Mouse (Mus musculus): ENCODE results near the gene Rbsn. TPM values are rescaled to one million over a fixed set of nuclear protein-coding genes. Genes with fewer than 3 reads are reported as not detected.

Gene Rbsn
- polyA plus RNA-seq, 1 experiment from 2014 or later, result 17.0 TPM

DNA sequence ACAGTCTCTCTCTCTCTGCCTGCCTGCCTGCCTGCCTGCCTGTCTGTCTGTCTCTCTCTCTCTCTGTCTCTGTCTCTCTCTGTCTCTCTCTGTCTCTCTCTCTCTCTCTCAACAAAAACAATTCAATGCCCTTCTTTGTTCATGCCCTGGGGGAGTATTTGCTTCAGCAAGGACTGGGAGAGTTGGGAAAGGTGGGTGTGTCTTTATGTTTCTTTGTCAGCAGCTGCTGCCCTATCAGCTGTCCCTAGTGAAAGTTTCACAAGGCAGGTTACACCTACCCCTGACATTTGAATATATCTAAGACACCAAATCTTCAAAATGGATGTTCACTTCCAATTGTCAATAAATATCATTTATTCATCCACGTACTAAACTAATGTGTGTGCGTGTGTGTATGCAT is 14.9 kb upstream of the Rbsn start:
- Histone ChIP-seq H3K4me1 (replicated peaks; ENCODE audit: control insufficient read depth, insufficient read depth) (no peaks in the 10 kb centered on the region), H3K27ac (replicated peaks) (no peak overlapping the region), H3K36me3 (ENCODE audit: control insufficient read depth, insufficient read depth, low read length) (no peaks in the 10 kb centered on the region), H3K4me2 (replicated peaks; ENCODE audit: low read depth) (no peak overlapping the region), H3K9me3 (ENCODE audit: control insufficient read depth, low read length) (no peaks in the 10 kb centered on the region), H3K9ac (ENCODE audit: low read length) (no peak overlapping the region), H3K4me3 (ENCODE audit: low read depth, low read length) (no peak overlapping the region), H3K27me3 (ENCODE audit: control insufficient read depth, insufficient read depth, low read length) (no peaks in the 10 kb centered on the region)
- TF ChIP-seq EP300 (optimal IDR thresholded peaks at IDR 0.05) (no peak), CTCF (IDR thresholded peaks at IDR 0.05; ENCODE audit: low read depth) (no peak)
- WGBS, result 79% methylated on average over 2 of the region's 2 CpGs
- no peak for DNase-seq (ENCODE audit: low spot score)
- ATAC-seq (ENCODE audit: low FRiP score, low TSS enrichment), result no peak

- Histone ChIP-seq H3K9me3 (ENCODE audit: control insufficient read depth, low read length) (no peaks in the 10 kb centered on the region), H3K9ac (ENCODE audit: low read length) (no peak overlapping the region), H3K4me1 (replicated peaks; ENCODE audit: control insufficient read depth, insufficient read depth) (no peaks in the 10 kb centered on the region), H3K27me3 (ENCODE audit: control insufficient read depth, insufficient read depth, low read length) (no peaks in the 10 kb centered on the region), H3K36me3 (ENCODE audit: control insufficient read depth, insufficient read depth, low read length) (no peaks in the 10 kb centered on the region), H3K27ac (replicated peaks) (no peak overlapping the region), H3K4me2 (replicated peaks; ENCODE audit: low read depth) (no peak overlapping the region), H3K4me3 (ENCODE audit: low read depth, low read length) (no peak overlapping the region)
- TF ChIP-seq EP300 (optimal IDR thresholded peaks at IDR 0.05) (no peak), CTCF (IDR thresholded peaks at IDR 0.05; ENCODE audit: low read depth) (no peak)
- DNase-seq (ENCODE audit: low spot score) (no peak), ATAC-seq (ENCODE audit: low FRiP score, low TSS enrichment) (no peak)
These were observed 14.4 kb upstream of the Rbsn start for GRCm38 (mm10) chr6:92229103-92229502.

GRCm38 (mm10) chr6:92224981-92225380 is 10.3 kb upstream of the Rbsn start:
- WGBS, result 88% methylated on average over 1 of the region's 1 CpGs

DNA sequence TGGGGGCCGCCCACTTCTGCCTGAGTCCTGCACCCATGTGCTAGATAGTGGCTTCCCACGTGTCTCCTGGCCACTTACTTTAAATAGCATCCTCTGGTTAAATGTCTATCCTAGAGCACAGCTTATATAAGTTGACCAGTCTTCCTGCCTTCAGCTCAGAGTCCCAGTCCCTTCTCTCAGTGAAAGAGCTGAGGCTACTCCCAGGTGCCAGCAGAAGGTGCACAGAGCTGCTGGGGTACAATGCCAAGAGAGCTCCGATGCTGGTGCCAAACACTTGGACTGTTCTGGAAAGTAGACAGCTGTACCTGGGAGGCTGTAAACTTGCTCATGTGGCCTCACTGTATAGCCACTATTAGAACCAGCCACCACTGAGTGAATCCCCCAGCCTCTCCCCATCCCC is 7.3 kb upstream of the Rbsn start:
- H3K4me1 ChIP-seq (replicated peaks; ENCODE audit: control insufficient read depth, insufficient read depth), result no peaks in the 10 kb centered on the region
- TF ChIP-seq CTCF (IDR thresholded peaks at IDR 0.05; ENCODE audit: low read depth) (no peak), EP300 (optimal IDR thresholded peaks at IDR 0.05) (no peak)
- no peak overlapping the region for H3K4me2 ChIP-seq (replicated peaks; ENCODE audit: low read depth)
- H3K9ac ChIP-seq (ENCODE audit: low read length), result no peak overlapping the region
- H3K36me3 ChIP-seq (ENCODE audit: control insufficient read depth, insufficient read depth, low read length), result no peaks in the 10 kb centered on the region
- no peak overlapping the region for H3K27ac ChIP-seq (replicated peaks)
- no peak overlapping the region for H3K4me3 ChIP-seq (ENCODE audit: low read depth, low read length)
- DNase-seq (ENCODE audit: low spot score), result no peak
- H3K9me3 ChIP-seq (ENCODE audit: control insufficient read depth, low read length), result no peaks in the 10 kb centered on the region
- H3K27me3 ChIP-seq (ENCODE audit: control insufficient read depth, insufficient read depth, low read length), result no peaks in the 10 kb centered on the region
- no peak for ATAC-seq (ENCODE audit: low FRiP score, low TSS enrichment)
- 84% methylated on average over 3 of the region's 3 CpGs for WGBS

More at GRCm38 (mm10) chr6:92224981-92225380, 10.3 kb upstream of the Rbsn start:
- no peaks in the 10 kb centered on the region for H3K27me3 ChIP-seq (ENCODE audit: control insufficient read depth, insufficient read depth, low read length)
- H3K27ac ChIP-seq (replicated peaks), result no peak overlapping the region
- H3K4me3 ChIP-seq (ENCODE audit: low read depth, low read length), result no peak overlapping the region
- ATAC-seq (ENCODE audit: low FRiP score, low TSS enrichment) (no peak), DNase-seq (ENCODE audit: low spot score) (no peak)
- no peaks in the 10 kb centered on the region for H3K4me1 ChIP-seq (replicated peaks; ENCODE audit: control insufficient read depth, insufficient read depth)
- no peak overlapping the region for H3K4me2 ChIP-seq (replicated peaks; ENCODE audit: low read depth)
- no peak overlapping the region for H3K9ac ChIP-seq (ENCODE audit: low read length)
- no peak for TF ChIP-seq EP300 (optimal IDR thresholded peaks at IDR 0.05)
- no peak for TF ChIP-seq CTCF (IDR thresholded peaks at IDR 0.05; ENCODE audit: low read depth)
- no peaks in the 10 kb centered on the region for H3K36me3 ChIP-seq (ENCODE audit: control insufficient read depth, insufficient read depth, low read length)
- no peaks in the 10 kb centered on the region for H3K9me3 ChIP-seq (ENCODE audit: control insufficient read depth, low read length)

- H3K4me3 ChIP-seq (ENCODE audit: low read depth, low read length), result no peak overlapping the region
- DNase-seq (ENCODE audit: low spot score) (no peak), ATAC-seq (ENCODE audit: low FRiP score, low TSS enrichment) (no peak)
- H3K27ac ChIP-seq (replicated peaks), result no peak overlapping the region
- no peaks in the 10 kb centered on the region for H3K36me3 ChIP-seq (ENCODE audit: control insufficient read depth, insufficient read depth, low read length)
- no peaks in the 10 kb centered on the region for H3K4me1 ChIP-seq (replicated peaks; ENCODE audit: control insufficient read depth, insufficient read depth)
- TF ChIP-seq CTCF (IDR thresholded peaks at IDR 0.05; ENCODE audit: low read depth) (no peak), EP300 (optimal IDR thresholded peaks at IDR 0.05) (no peak)
- H3K4me2 ChIP-seq (replicated peaks; ENCODE audit: low read depth), result no peak overlapping the region
- no peaks in the 10 kb centered on the region for H3K9me3 ChIP-seq (ENCODE audit: control insufficient read depth, low read length)
- 67% methylated on average over 6 of the region's 6 CpGs for WGBS
- H3K9ac ChIP-seq (ENCODE audit: low read length), result no peak overlapping the region
- H3K27me3 ChIP-seq (ENCODE audit: control insufficient read depth, insufficient read depth, low read length), result no peaks in the 10 kb centered on the region
These were observed 6.9 kb upstream of the Rbsn start for GRCm38 (mm10) chr6:92221604-92222003.

DNA sequence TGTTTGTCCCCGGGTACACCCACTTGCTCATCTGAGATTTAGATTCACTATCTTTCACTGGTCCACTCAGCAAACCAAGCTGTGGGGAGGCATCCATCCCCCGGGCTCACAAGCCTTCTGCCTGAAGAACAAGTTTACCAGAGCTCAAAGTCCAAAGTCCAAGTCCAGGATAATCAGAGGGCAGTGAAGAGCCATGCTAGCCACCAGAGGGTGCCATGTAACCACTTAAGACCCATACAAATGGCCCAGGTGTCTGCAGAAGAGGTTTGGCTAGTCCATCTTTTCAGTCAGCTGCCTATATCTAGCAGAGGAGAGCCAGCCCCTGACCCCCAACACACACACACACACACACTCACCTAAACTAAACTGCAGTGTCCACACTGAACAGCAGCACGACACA is 4.7 kb upstream of the Rbsn start:
- Histone ChIP-seq H3K27ac (replicated peaks) (no peak overlapping the region), H3K9ac (ENCODE audit: low read length) (no peak overlapping the region), H3K27me3 (ENCODE audit: control insufficient read depth, insufficient read depth, low read length) (no peaks in the 10 kb centered on the region), H3K4me3 (ENCODE audit: low read depth, low read length) (no peak overlapping the region), H3K4me1 (replicated peaks; ENCODE audit: control insufficient read depth, insufficient read depth) (no peaks in the 10 kb centered on the region), H3K4me2 (replicated peaks; ENCODE audit: low read depth) (no peak overlapping the region), H3K9me3 (ENCODE audit: control insufficient read depth, low read length) (no peaks in the 10 kb centered on the region), H3K36me3 (ENCODE audit: control insufficient read depth, insufficient read depth, low read length) (no peaks in the 10 kb centered on the region)
- WGBS, result 32% methylated on average over 3 of the region's 3 CpGs
- ATAC-seq (ENCODE audit: low FRiP score, low TSS enrichment) (peak; percentile 76), DNase-seq (ENCODE audit: low spot score) (peak; percentile 74)
- TF ChIP-seq CTCF (IDR thresholded peaks at IDR 0.05; ENCODE audit: low read depth) (peak; percentile 83), EP300 (optimal IDR thresholded peaks at IDR 0.05) (no peak)

All from stomach, postnatal 0 days (tissue).